Mouse (Mus musculus) urinary bladder, postnatal 4 days (tissue): ENCODE results near the gene Fgfr2.

Source experiments
- DNase-seq, 2 experiments: peaks; one replicate each; pipeline ENCODE4 v3.0.0; 2021 to 2022; ENCODE audit warnings: low spot score in 2 of 2

Gene Fgfr2

GRCm38 (mm10) chr7:132802066-132802465 is 321.1 kb downstream of the Fgfr2 start:
- no peak for DNase-seq

GRCm38 (mm10) chr7:132801509-132801908 is 321.6 kb downstream of the Fgfr2 start:
- no peak for DNase-seq

GRCm38 (mm10) chr7:132800868-132801267 is 322.3 kb downstream of the Fgfr2 start:
- no peak for DNase-seq

GRCm38 (mm10) chr7:132799119-132800016 is 323.8 kb downstream of the Fgfr2 start:
- no peak for DNase-seq

GRCm38 (mm10) chr7:132795141-132795540 is 328.0 kb downstream of the Fgfr2 start:
- no peak for DNase-seq

GRCm38 (mm10) chr7:132793467-132793866 is 329.7 kb downstream of the Fgfr2 start:
- DNase-seq, result no peak

GRCm38 (mm10) chr7:132790447-132791219 is 332.5 kb downstream of the Fgfr2 start:
- DNase-seq, result no peak

- no peak for DNase-seq
Measured at GRCm38 (mm10) chr7:132788826-132789225, 334.3 kb downstream of the Fgfr2 start.

- no peak for DNase-seq
Measured at GRCm38 (mm10) chr7:132787496-132788190, 335.5 kb downstream of the Fgfr2 start.

- DNase-seq, result no peak
Measured at GRCm38 (mm10) chr7:132787022-132787421, 336.1 kb downstream of the Fgfr2 start.

- DNase-seq, result no peak
Measured at GRCm38 (mm10) chr7:132786522-132786921, 336.6 kb downstream of the Fgfr2 start.

GRCm38 (mm10) chr7:132786011-132786410 is 337.1 kb downstream of the Fgfr2 start:
- no peak for DNase-seq

GRCm38 (mm10) chr7:132784101-132784500 is 339.0 kb downstream of the Fgfr2 start:
- no peak for DNase-seq

- DNase-seq, result no peak
Measured at GRCm38 (mm10) chr7:132781850-132782249, 341.3 kb downstream of the Fgfr2 start.

GRCm38 (mm10) chr7:132781130-132781814 is 341.9 kb downstream of the Fgfr2 start:
- no peak for DNase-seq

- no peak for DNase-seq
Measured at GRCm38 (mm10) chr7:132780611-132781010, 342.5 kb downstream of the Fgfr2 start.

- no peak for DNase-seq
Measured at GRCm38 (mm10) chr7:132778630-132779029, 344.5 kb downstream of the Fgfr2 start.

GRCm38 (mm10) chr7:132777728-132778453 is 345.3 kb downstream of the Fgfr2 start:
- DNase-seq, result no peak

GRCm38 (mm10) chr7:132777117-132777516 is 346.0 kb downstream of the Fgfr2 start:
- DNase-seq, result no peak

- no peak for DNase-seq
Measured at GRCm38 (mm10) chr7:132776338-132777111, 346.6 kb downstream of the Fgfr2 start.
